Mouse (Mus musculus) hematopoietic stem cell, adult 5-6 weeks (primary cell): ENCODE measurements around the gene Polr2l. TPM values are rescaled to one million over a fixed set of nuclear protein-coding genes. Genes with fewer than 3 reads are reported as not detected.

Experiments used
- ATAC-seq, 2 experiments: fragments of 125-278 bp in 1 of 2; replicated peaks in 1 of 2; 2 replicates each; pipeline ENCODE4 v1.8.0; 2016 to 2017; ENCODE audit warnings: inconsistent platforms in 2 of 2, mild to moderate bottlenecking in 2 of 2, moderate number of reproducible peaks in 2 of 2, low read depth in 1 of 2, moderate TSS enrichment in 1 of 2; ENCODE audit not compliant: low FRiP score in 2 of 2, poor library complexity in 2 of 2, severe bottlenecking in 2 of 2, insufficient read depth in 1 of 2, low TSS enrichment in 1 of 2
- total RNA-seq: library from RNA; stranded (forward); fragments of 172-1452, 232-1000 nt; gene quantifications from 2 replicates; pipeline ENCODE4 v1.2.3, GENCODE M21; 2017

Polr2l gene
- total RNA-seq, 1 experiment from 2014 or later = 26.8 TPM

DNA sequence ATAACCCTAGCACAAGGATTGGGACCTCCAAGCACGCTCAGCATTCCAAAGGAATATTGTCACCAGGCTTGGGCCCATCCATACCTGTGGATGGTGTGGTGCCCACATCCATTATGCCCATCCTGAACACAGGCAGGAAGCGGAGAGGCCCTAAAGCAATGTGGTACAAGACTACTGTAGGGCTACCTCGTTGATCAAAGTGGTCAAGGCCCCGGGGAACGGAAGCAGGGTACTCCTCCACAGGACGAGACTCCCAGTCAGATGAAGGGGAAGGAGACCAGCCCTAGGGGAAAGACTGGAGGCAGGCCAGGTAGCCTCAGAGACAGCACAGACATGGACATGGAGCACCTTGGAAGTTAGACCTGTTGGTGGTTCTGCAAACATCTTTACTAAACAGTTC lies 2.2 kb downstream of the Polr2l start:
- ATAC-seq = no peak

DNA sequence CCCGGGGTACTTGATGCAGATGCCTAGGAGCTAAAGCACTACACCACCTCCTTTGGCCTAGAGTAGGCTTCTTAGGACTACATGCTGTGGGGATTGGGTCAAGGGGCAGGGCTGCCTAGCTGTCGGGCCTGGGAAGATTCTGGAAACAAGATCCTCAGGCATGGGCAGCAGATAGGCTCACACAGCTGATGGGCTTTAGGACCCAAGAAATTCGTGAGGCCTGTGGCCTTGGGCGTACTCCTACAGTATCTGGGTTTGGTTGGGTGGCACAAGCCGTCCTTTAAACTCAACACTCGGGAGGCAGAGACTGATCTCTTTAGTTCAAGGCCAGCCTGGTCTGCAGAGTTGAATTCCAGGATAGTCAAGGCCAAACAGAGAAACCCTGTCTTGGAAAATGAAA lies 2.7 kb downstream of the Polr2l start:
- ATAC-seq = no peak

DNA sequence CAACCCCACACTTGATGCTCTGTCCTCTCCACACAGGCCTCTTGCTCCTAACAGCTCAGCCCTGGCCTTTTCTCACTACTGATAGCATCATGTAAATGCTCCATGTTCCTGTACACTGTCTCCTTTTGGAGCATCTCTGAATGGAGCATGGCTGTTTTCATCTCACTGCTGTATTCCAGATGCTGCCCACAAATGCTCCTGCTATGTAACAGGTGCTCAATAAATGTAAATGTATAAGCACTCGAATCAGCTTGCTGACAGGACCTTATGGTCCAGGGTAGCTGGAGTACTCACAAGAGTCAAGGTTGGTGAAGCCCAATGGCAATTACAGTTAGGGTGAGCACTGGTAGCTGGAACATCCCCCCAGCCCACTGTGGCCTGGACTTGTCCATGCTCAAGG lies 3.7 kb downstream of the Polr2l start:
- no peak for ATAC-seq

DNA sequence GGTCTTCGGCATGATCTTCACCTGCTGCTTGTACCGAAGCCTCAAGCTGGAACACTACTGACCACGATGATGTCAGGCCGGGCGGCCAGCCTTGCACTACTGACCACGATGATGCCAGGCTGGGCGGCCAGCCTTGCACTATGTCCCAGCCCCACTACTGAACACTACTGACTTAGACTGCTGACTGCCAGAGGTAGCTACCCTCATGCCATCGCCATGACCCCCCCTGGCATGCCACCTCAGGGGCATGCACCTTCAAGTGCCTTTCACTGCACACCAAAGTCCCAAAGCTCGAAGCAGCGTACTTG lies 4.3 kb downstream of the Polr2l start:
- ATAC-seq = no peak

DNA sequence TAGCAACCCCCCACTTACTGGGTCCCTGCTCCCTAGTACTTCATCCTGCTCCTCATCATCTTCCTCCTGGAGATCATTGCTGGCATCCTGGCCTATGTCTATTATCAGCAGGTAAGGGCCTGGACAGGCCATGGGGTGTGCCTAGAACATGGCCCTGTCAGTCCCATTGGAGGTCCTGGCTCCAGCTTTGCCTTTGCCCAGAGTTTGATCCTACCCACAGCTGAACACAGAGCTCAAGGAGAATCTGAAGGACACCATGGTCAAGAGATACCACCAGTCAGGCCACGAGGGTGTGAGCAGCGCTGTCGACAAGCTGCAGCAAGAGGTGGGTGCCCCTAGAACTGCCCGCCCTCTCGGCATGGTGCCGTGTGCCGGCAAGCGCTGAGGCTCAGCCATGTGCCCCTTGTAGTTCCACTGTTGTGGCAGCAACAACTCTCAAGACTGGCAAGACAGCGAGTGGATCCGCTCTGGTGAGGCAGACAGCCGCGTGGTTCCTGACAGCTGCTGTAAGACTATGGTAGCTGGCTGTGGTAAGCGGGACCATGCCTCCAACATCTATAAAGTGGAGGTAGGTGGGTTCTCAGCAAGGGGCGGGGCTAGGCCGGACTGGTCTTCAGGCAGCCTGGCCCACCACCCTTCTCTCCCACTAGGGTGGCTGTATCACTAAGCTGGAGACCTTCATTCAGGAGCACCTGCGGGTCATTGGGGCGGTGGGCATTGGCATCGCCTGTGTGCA lies 4.9 kb downstream of the Polr2l start:
- ATAC-seq = no peak

DNA sequence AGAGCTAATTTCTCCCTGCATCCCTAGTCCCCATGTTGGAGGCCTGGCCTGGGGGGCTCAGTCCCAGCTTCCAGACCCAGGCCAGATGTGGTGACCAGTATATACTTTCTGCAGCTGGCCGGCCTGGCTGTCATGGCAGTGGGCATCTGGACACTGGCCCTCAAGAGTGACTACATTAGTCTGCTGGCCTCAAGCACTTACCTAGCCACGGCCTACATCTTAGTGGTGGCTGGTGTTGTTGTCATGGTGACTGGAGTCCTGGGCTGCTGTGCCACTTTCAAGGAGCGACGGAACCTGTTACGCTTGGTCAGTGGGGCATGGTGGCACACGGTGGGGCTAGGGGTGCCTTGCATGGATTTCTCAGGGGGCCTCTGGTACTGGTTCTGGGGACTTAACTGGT lies 5.6 kb downstream of the Polr2l start:
- ATAC-seq = no peak

DNA sequence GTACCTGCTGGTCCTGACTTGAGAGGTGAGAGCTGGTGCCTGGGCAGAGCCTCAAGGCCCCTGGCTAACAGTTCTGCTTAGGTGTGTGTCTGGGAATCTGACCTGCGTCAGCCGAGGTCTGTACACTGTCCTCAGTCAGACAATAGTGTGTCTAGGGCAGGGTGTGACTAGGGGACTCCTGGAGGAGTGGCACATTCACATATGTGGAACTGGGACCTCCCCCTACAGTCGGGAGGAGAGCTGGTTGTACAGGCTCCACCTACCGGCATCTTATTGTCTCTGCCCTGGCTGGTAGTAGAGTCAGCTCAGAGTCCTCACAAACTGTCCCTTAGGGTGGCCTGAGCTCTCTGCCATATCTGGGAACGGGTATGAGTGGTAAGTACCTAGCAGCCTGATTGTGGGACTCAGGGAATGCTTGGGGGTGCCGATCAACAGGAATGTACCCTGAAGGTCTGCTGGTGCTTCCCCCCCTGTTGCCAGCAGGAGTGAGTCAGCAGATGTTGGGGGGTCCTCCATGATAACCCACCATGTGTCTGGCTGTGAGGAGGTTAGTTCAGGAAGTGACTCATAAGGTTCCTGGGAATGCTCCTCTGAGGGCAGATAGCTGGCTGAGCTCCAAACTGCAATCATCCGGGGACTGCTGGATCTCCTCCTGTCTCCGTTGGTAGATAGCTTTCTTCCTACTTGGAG lies 6.3 kb downstream of the Polr2l start:
- peak; percentile 58 to 75 for ATAC-seq

DNA sequence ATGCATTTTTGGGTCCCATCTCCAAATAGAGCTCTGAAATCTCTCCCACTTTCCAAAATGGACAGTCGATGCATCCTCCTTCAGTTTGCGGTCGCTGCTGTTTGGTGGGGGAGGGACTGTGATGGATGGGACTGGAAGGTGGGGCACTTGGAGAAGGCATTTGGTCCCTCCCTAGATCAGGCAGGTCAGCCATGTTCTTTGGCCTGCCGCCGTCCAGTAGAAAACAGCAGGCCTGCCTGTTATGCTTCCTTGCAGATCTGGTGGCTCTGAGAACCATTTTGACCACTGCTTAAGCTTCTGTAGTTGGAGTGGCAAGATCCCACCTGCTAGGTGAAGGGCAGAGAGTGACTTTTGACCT lies 6.8 kb downstream of the Polr2l start:
- ATAC-seq = no peak

DNA sequence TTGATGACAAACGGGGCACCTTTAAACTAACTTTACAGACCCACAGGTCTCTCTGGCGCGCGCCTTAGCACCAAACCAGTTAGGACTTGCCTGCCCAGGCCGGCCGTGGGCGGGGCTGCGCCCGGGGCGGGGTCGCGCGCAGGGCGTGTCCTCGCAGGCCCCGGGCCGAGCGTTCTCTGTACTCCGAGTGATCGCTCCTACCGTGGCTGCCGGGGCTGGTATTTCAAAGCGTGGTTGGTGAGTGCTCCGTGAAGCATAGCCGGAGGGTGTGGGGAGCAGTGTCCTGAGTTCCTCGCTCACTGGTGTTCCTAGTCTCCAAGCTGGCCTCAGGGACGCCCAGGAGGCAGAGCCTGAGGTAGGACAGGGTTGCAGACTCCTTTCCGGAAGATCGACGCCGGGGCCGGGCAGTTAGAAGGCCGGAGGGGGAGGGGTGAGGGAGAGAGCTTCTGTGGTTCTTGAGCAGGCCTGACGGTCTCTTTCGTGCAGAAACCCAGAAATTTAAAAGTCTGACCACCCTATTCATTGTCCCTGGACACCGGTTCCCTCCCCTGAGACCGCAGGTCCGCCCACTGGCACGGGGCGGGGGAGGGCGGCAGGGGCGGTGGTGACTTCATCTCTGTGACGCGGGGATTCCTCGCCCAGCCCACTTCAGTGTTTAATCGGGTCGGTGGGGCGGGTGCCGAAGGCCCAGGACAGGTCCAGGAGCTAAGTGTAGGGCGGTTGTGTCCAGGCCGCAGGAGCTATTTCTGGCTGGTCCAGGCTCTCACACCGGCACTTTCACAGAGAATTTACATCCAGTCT lies 7.5 kb downstream of the Polr2l start, which contains the start of gene Cd151:
Cd151 (plus strand) TSS at position 163 of the 801 bp plus-strand sequence.
- peak; percentile 49 to 61 for ATAC-seq

DNA sequence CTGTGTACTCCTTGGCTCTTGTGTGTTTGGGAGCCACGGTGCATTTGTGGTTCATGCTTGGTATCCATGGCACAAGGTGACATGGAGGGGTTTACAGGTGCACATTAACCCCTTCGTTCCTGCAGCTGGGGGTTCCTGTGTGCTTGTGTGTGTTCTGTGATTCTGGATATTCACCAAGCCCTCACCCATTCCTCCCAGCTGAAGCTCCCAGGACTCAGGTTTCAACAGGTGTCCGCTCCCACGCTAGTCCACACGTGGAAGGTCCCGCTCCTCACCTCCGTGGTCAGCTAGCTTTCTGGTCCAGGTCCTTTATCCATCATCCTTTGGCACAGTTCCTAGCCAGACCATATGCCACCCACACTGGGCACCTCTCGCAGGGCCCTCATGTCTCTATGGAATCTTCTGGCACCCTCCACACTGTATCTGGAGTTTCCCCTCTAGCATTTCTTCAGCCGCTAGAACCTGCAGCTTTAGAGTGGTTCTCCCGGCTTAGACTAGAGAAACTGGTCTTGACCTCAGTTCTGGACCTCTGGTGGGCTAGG lies 8.3 kb downstream of the Polr2l start:
- ATAC-seq = no peak

DNA sequence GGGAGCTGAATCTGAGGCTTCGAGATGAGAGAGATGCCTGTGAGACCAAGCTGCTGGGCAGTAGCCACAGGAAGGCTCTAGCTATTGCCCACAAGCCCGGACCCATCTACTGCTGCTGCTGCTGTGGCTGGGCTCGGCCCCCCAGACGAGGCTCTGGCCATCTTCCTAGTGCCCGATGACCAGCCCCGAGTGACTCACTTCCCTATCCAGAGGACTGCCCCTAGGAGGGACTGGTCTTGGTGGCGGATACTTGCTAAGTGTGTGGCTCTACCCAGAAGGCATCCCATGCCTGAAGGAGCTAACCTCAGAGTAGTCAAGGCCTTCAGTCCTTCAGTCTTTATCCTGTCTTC lies 8.9 kb downstream of the Polr2l start:
- no peak for ATAC-seq

DNA sequence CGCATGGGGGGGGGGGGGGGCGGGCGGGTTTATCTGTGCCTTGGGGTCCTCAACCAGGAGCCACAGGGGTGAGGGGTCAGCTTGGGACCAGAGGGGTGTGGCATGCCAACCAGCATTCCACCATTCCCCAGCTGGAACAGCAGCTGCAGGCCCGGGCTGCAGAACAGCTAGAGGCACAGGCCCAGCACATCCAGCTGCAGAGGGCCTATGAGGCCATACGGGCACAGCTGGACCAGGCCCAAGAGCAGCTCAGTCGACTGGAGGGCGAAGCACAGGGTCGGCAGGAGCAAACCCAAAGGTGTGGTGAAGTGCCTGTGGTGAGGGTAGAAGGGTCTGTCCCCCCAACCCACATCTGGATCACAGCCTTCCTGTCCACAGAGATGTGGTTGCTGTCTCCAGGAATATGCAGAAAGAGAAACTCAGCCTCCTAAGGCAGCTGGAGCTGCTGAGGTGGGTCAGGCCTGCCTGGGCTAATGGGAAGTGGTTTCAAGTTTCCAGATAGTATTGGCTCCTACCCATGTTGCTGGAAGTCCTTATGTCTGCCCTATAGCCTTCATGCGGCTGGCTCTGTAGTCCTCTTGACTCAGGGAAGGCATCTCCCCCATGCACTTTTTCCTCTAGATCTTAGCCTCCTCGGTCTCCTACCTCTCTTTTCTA lies 9.4 kb downstream of the Polr2l start:
- no peak for ATAC-seq

DNA sequence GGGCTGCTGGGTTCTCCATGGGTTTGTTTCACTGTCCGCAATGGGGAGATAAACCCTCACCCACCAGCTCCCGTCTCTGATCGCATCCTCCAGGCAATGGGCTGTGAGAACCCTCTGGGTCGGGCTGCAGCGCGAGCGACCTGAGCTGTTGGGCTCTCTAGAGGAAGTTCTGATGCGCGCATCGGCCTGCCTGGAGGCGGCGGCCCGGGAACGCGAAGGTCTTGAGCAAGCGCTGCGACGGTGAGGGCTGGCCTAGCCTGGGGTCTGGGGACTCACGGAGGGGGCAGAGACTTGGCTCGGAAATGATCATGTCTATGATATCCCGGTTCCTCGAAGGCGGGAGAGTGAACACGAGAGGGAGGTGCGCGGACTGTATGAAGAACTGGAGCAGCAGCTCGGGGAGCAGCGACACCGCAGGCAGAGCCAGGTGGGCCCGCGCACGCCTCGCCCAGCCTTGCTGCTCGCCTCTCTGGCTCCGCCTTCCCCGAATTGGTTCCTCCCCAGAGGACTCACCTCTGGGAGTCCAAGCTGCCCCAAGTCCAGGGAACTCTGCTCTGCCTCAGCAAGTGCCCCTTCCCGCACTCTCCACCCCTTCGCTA lies 10.2 kb downstream of the Polr2l start:
- no peak for ATAC-seq

DNA sequence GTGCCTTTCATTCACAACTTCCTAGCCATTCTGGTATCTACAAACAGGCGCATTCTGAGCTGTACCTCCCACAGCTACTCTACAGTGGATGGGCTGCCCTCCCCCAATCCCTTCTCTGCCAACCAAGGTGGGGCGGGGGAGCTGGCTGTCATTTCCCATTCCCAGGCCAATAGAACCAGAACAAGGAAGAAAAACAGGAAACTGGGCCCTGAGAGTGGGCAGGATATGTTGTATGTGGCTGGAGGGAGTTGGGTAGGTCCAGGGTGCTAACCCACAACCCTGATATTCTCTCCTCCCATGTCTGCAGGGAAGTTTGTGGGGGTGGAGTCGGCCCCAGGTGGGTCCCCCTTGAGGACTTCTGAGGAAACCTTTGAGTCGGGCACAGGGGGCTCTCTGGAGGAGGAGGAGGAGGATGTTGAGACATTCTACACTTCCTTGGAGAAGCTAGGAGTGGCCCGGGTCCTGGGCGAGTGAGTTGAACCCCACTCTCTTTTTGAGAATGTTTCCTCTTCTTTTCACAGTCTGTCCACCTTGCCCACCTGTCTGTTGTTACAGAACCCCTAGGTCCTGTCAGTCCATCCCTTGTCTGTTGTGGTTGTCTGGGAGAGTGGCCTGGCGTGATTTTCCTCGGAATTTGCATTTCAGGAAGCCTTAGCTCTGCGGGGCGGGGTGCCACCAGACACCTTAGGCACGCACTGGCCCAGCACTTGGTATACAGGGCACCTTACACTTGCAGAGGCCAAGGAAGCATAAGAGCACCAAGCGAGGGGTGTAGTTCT lies 10.9 kb downstream of the Polr2l start:
- ATAC-seq = no peak

DNA sequence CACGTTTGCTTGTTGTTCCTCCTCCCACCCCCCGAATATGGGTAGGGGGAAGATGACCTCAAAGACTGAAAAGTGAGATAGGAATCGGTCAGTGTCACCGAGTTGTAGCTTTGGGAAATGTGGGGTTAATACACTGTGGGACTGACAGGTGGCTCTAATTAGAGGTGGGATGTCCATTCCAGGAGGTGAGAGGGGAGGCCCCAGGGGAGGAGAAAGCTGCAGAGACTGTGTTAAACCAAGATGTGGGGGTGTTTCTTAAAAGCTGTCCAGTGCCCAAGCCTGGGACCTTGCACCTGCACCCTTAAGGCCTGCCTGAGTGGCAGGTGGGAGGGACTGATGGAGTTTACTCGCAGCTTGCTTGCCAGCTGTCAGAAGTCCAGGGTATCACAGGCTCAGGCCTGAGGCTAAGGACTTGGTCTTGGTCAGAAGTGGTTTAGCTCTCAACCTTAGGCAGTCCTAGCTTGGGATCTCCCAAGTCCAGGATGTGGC lies 12.6 kb downstream of the Polr2l start:
- no peak for ATAC-seq

DNA sequence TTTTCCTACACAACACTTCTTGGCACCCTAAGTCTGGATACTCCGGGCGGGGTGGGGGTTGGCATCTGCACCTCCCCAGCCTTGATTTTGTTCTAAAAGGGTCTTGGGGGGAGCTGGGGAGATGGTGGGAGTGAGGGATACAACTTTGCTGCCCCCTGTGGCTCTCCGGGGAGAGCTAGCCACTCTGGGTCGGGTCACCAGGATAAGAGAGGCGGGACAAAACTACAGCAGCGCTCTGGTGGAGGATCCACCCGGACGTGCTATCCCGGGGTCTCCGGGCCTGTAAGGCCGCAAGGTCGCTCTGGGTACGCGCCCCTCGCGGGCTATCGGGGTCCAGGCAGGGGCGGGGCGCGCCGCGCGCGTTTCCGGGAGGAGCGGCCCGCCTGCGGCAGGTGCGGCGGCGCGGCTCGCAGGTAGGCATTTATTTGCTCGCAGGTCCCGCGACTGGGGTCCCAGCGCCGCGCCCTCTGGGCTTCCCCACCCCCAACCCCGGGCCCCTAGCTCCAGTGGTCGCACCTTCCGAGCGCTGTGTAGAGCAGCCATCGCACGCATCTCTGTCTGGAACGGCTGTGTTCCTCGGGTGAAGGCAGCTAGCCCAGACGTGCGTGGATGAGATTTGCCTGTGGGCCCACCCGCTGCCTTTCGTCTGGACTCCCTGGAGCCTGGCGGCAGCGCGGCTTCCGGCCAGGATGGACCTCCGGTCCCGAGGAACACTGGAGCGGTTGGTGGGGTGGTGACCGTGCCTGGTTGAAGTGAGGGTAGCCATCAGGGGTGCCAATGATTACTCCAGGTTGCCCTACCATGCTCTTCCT lies 13.2 kb downstream of the Polr2l start:
- ATAC-seq = no peak
